Mouse (Mus musculus) liver, embryonic 12.5 days (tissue): ENCODE data around the gene Ttc7b. TPM values are rescaled to one million over a fixed set of nuclear protein-coding genes. Genes with fewer than 3 reads are reported as not detected.

Source experiments
- ATAC-seq: fragments of 200-750 bp; cut with Nextera tagmentation; 2 replicates; pipeline ENCODE4 v1.8.0; 2017; ENCODE audit warnings: moderate number of reproducible peaks, mild to moderate bottlenecking, moderate library complexity
- H3K27ac ChIP-seq: fragments of 300-500 bp; sonication (generic); 2 replicates; pipeline ENCODE4 v1.5.1; 2016; ENCODE audit warnings: mild to moderate bottlenecking
- H3K27me3 ChIP-seq: fragments of 300-500 bp; sonication (generic); replicated peaks from 2 replicates; pipeline ENCODE4 v1.6.1; 2016; ENCODE audit warnings: mild to moderate bottlenecking, moderate library complexity
- H3K36me3 ChIP-seq: fragments of 300-500 bp; sonication (generic); 2 replicates; pipeline ENCODE4 v1.6.1; 2016; ENCODE audit warnings: mild to moderate bottlenecking, moderate library complexity
- H3K4me1 ChIP-seq: fragments of 300-500 bp; sonication (generic); 2 replicates; pipeline ENCODE4 v1.6.1; 2016
- H3K4me2 ChIP-seq: fragments of 300-500 bp; sonication (generic); 2 replicates; pipeline ENCODE4 v1.6.1; 2016; ENCODE audit warnings: mild to moderate bottlenecking, moderate library complexity
- H3K4me3 ChIP-seq: fragments of 300-500 bp; sonication (generic); 2 replicates; pipeline ENCODE4 v1.5.1; 2016; ENCODE audit warnings: mild to moderate bottlenecking, moderate library complexity
- H3K9ac ChIP-seq: fragments of 300-500 bp; sonication (generic); 2 replicates; pipeline ENCODE4 v1.6.1; 2016; ENCODE audit warnings: mild to moderate bottlenecking, moderate library complexity
- H3K9me3 ChIP-seq: fragments of 300-500 bp; sonication (generic); replicated peaks from 2 replicates; pipeline ENCODE4 v1.6.1; 2016; ENCODE audit warnings: mild to moderate bottlenecking, moderate library complexity
- WGBS: fragments of 180-500 bp; shearing (Covaris S2); methylation state at CpG from one replicate; pipeline ENCODE4 v1.1.7; 2016; ENCODE audit not compliant: insufficient replicate concordance; 5-methylcytosine and 5-hydroxymethylcytosine counted together
- polyA plus RNA-seq: library from polyadenylated mRNA; unstranded; fragments of >200 nt; fragmentation: Nextera tagmentation; extraction: Ambion mirVana; gene quantifications from 2 replicates; pipeline ENCODE4 v1.2.1, GENCODE M21; 2016

Ttc7b gene
- polyA plus RNA-seq, 1 experiment from 2014 or later = 2.2 TPM

DNA sequence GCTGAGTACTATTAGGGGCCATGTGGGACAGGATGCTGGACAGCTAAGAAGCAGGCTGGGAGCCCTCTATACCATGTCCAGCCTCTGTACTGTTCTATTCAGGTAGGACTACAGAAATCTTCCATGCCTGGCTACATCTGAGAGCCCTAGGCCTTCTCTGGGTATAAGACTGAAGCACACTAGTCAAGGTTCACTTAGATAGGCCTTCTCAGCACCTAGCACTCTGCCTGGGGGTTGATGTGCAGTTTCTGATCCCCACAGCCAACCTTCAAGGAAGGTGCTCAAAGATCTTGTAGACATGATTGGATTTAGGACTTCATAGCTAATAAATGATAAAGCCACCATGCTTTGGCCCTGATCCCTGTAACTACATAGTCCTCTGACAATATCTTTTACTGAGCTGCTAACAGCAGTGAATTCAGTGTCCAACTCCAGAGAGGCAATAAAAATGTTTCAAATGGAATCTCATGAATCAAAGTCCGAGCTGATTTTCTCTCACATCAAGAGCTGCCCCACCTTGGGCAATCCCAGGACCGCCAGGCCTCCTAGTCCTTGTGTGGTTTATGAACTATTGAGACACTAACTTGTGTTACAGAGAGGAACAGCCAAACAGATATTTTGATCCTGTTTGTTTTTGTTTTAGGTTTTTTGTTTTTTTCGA, 45.8 kb downstream of the Ttc7b start:
- H3K36me3 ChIP-seq = no peaks in the 10 kb centered on the region
- no peak for ATAC-seq
- 69% methylated on average over 3 of the region's 3 CpGs for WGBS
- no peak overlapping the region for H3K9ac ChIP-seq
- no peak overlapping the region for H3K27ac ChIP-seq
- no peaks in the 10 kb centered on the region for H3K27me3 ChIP-seq
- no peak overlapping the region for H3K4me3 ChIP-seq
- no peaks in the 10 kb centered on the region for H3K9me3 ChIP-seq
- peaks cover 13% of the 10 kb centered on the region for H3K4me1 ChIP-seq
- H3K4me2 ChIP-seq = no peak overlapping the region

DNA sequence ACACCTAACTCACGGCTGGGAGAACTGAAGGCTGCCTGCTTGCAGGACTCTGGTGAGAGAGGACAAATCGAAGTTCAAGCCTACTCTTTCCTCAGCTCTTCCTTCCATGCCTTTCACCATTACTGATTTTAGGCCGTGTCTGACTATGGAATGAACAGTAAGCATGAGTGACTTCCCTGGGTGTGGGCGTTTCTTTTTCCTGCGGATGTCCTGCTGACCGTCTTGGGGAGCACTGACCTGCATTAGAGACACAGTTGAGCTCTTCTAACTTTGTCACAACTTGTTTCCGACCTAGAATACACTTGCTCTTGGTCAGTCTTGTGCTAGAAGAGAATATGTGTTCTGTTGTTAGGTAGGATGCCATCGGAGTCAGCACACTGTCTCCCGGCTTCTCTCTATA, 50.3 kb downstream of the Ttc7b start:
- Histone ChIP-seq H3K27me3 (no peaks in the 10 kb centered on the region), H3K27ac (no peak overlapping the region), H3K36me3 (peaks cover 4% of the 10 kb centered on the region), H3K9me3 (no peaks in the 10 kb centered on the region), H3K4me3 (no peak overlapping the region), H3K9ac (no peak overlapping the region), H3K4me1 (no peaks in the 10 kb centered on the region), H3K4me2 (no peak overlapping the region)
- ATAC-seq = no peak
- WGBS = 73% methylated on average over 9 of the region's 9 CpGs

DNA sequence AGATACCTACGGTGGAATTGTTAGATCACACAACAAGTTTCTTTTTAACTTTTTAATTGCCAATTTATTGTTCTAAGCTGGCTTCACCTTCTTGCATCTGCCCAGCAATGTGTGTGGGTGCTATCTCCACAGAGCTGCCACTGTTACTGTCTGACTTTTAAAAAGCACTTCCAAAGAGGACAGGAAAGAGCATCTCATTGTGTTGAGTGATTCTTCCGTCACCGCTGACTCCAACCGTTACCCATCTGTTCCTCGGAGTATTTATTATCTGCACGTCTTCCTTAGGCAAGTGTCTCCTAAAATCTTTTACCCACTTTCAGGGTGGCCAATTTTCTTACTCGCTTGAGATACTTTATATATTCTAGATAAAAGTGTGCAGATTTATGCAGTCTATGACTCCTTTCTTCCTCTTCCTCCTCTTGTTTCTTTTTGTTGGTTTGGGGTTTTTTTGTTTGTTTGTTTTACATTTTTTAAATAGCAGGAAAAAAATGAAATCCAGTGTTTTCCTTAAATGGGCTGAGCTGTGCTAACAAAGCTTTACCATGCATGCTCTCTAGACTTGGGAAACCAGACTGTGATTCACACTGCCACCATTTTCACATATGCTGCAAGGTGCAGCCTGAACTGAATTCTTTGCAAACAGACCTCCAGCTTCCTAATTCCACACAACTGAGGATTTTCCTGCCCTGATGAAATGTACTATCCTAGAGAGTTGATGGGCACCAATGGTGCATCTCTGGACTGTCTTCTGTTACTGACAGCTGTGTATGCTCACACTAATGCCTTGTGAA, 50.9 kb downstream of the Ttc7b start:
- ATAC-seq = no peak
- no peaks in the 10 kb centered on the region for H3K27me3 ChIP-seq
- no peaks in the 10 kb centered on the region for H3K4me1 ChIP-seq
- 74% methylated on average over 7 of the region's 7 CpGs for WGBS
- H3K4me2 ChIP-seq = no peak overlapping the region
- H3K4me3 ChIP-seq = no peak overlapping the region
- peaks cover 7% of the 10 kb centered on the region for H3K36me3 ChIP-seq
- H3K27ac ChIP-seq = no peak overlapping the region
- H3K9ac ChIP-seq = no peak overlapping the region
- H3K9me3 ChIP-seq = no peaks in the 10 kb centered on the region

DNA sequence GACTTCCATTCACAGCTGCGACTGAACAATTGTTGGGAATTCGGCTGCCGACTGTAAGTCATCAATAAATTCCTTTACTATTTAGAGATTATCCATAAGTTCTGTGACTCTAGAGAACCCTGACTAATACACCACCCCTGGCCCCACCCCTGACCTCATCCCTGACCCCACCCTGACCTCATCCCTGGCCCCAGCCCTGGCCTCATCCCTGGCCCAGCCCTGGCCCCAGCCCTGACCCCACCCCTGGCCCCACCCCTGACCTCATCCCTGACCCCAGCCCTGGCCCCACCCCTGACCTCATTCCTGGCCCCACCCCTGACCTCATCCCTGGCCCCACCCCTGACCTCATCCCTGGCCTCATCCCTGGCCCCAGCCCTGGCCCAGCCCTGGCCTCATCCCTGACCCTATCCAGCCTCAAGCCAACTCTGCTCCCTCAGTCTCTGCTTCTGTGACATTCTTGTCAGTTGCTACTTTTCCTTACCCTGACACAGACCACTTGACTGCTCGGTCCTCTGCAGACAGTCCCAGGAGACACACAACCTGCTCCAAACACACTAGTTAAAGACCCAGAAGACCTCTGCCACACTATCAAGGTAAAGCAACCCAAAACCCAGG, 55.4 kb downstream of the Ttc7b start:
- no peaks in the 10 kb centered on the region for H3K4me1 ChIP-seq
- H3K4me3 ChIP-seq = no peak overlapping the region
- H3K9ac ChIP-seq = no peak overlapping the region
- no peak overlapping the region for H3K4me2 ChIP-seq
- ATAC-seq = peak; percentile 63
- H3K36me3 ChIP-seq = peaks cover 7% of the 10 kb centered on the region
- H3K27ac ChIP-seq = no peak overlapping the region
- H3K27me3 ChIP-seq = no peaks in the 10 kb centered on the region
- H3K9me3 ChIP-seq = no peaks in the 10 kb centered on the region
- 70% methylated on average over 3 of the region's 4 CpGs for WGBS

DNA sequence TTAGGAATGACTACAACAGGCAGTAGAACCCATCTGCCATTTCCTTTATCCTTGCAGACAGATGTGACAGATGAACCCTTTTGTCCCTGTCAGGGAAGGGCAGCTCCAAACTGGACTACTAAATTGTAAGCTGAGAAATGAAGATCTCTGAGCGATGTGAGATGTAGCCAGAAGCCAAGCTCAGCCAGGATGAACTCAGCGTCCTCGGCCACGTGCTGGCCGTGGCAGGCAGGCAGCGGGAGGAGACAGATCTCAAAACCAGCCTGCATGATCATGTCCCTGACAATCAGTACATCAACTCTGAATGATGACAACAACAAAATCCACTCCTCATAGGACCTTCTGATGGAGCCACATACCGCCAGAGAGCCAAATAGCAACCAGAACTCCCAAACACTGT, 62.9 kb downstream of the Ttc7b start:
- Histone ChIP-seq H3K9ac (no peak overlapping the region), H3K27me3 (no peaks in the 10 kb centered on the region), H3K4me2 (no peak overlapping the region), H3K36me3 (no peaks in the 10 kb centered on the region), H3K4me3 (no peak overlapping the region), H3K9me3 (no peaks in the 10 kb centered on the region), H3K4me1 (no peaks in the 10 kb centered on the region), H3K27ac (no peak overlapping the region)
- WGBS = 86% methylated on average over 7 of the region's 7 CpGs
- no peak for ATAC-seq

DNA sequence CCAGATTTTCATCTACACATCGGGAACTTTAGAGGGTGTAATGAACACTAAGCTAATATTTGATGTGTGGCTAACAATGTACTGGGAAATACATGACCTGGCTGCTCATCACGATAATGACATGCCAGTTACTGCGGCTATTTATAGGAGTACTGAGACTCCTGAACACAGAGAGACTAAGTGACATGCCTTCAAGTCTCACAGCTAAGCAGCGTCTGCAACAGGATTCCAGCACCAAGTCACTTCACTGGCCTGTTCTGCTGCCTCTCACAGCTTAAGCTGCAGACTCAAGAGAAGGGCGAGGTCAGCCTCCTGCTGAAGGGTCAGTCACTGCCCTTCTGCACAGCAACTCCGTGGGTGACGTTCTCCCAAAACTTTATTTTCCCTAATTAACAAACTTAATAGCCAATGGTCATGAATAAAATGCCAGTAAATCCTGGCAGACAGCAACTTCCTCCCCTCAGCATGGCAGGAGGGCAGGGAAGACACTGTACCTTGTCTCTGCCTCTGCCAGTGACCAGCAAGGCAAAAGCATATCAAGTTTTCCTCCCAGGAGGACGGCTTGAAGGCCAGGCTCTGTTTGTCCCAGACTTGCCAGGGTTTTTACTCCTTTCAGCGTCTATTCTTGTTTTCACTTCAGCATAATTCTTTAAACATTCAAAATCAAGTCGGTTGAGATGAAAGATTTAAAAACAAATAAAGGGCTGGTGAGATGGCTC, 64.2 kb downstream of the Ttc7b start:
- H3K4me3 ChIP-seq = no peak overlapping the region
- 66% methylated on average over 10 of the region's 10 CpGs for WGBS
- no peaks in the 10 kb centered on the region for H3K36me3 ChIP-seq
- no peaks in the 10 kb centered on the region for H3K27me3 ChIP-seq
- ATAC-seq = no peak
- H3K27ac ChIP-seq = no peak overlapping the region
- no peak overlapping the region for H3K9ac ChIP-seq
- no peaks in the 10 kb centered on the region for H3K4me1 ChIP-seq
- no peaks in the 10 kb centered on the region for H3K9me3 ChIP-seq
- H3K4me2 ChIP-seq = no peak overlapping the region

DNA sequence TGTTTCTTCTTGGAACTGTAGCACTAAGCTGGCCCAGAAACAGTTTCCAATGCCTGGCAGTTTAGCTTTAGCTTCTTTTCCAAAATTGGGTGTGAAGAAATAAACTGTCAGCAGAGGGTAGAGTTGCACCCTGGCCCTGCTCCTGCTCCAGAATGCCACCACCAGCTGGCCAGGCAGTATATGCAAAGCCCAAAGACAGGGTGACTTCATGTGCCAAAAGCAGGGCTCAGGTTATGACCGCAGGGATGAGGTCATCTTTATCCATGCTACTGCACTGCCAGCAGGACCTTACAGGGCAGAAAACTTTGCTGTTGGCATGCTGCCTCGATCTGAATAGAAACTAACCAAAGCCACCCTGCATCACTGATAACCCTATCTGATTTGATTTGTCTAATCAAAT, 65.2 kb downstream of the Ttc7b start:
- ATAC-seq = no peak
- Histone ChIP-seq H3K4me3 (no peak overlapping the region), H3K36me3 (no peaks in the 10 kb centered on the region), H3K9me3 (no peaks in the 10 kb centered on the region), H3K9ac (no peak overlapping the region), H3K4me2 (no peak overlapping the region), H3K4me1 (no peaks in the 10 kb centered on the region), H3K27ac (no peak overlapping the region), H3K27me3 (no peaks in the 10 kb centered on the region)
- 67% methylated on average over 2 of the region's 2 CpGs for WGBS

DNA sequence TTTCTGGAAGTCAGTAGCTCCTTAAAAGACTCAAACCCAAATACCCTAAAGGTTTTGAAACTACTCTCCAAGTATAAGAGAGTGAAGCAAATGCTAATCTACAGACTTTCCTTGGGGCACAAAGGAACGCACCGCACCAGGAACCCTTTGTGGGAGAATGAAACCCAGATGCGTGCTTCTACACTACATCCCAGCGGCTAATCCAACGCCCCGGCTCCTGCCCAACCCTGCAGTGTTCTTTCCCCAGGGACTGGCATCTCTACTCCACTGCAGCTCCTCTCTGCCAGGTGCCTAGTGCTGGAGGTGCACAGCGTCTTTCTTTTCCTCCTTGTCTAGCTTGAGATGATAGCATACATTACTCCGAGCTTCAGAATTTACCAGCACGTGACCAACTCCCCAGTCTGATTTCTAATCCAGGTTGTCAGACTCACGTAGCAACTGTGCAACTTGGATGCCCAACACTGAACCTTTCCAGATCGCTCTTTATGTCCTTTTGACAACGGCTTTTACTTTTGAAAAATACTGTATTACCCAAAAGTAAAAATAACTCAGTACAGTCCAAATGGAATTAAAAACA, 72.8 kb downstream of the Ttc7b start:
- Histone ChIP-seq H3K27me3 (no peaks in the 10 kb centered on the region), H3K4me2 (no peak overlapping the region), H3K4me1 (no peaks in the 10 kb centered on the region), H3K27ac (no peak overlapping the region), H3K9ac (no peak overlapping the region), H3K9me3 (no peaks in the 10 kb centered on the region), H3K36me3 (0 out of 2 replicates have a peak, but pooled peaks cover 3% of the 10 kb centered on the region), H3K4me3 (no peak overlapping the region)
- no peak for ATAC-seq
- 80% methylated on average over 12 of the region's 12 CpGs for WGBS

DNA sequence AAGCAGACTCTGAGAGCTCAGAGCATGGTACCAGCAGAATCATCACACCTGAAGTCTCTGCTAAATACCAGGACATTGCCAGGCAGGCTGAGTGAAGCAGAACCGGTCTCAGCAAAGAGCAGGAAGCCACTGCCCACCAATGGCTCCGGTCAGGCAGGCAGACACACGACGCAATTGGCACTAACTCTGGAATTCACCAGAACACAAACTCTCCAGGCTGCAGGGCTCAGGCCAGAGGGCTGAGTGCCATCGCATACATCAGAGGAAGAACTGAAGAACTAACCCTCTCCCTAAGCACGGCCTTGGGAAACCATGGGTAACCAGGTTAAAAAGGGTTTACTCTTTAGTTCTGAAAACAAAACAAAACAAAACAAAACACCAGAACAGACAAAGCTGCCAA, 73.5 kb downstream of the Ttc7b start:
- ATAC-seq = no peak
- WGBS = 76% methylated on average over 6 of the region's 6 CpGs
- Histone ChIP-seq H3K27me3 (no peaks in the 10 kb centered on the region), H3K36me3 (0 out of 2 replicates have a peak, but pooled peaks cover 3% of the 10 kb centered on the region), H3K4me3 (no peak overlapping the region), H3K27ac (no peak overlapping the region), H3K4me2 (no peak overlapping the region), H3K9me3 (no peaks in the 10 kb centered on the region), H3K4me1 (no peaks in the 10 kb centered on the region), H3K9ac (no peak overlapping the region)

DNA sequence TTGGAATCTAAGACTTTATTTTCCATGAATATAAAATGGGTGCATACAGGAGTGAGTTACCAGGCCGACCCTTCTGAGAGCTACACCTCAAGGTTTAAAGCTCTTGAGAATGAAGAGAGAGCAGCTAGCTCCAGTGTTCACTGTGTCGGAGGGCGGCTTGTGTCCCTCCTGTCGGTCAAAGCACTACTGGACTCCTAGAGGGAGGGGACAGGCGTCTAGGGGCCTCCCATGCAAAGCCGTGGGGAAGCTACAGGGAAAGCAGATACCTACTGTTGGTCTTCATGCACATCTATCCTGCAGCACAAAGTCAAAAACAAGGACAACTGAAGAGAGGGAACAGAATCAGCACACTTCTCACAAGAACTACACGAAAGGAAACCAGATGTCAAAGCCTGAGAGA, 74.9 kb downstream of the Ttc7b start:
- Histone ChIP-seq H3K27me3 (no peaks in the 10 kb centered on the region), H3K4me2 (no peak overlapping the region), H3K36me3 (0 out of 2 replicates have a peak, but pooled peaks cover 3% of the 10 kb centered on the region), H3K27ac (no peak overlapping the region), H3K9ac (no peak overlapping the region), H3K9me3 (no peaks in the 10 kb centered on the region), H3K4me1 (no peaks in the 10 kb centered on the region), H3K4me3 (no peak overlapping the region)
- 74% methylated on average over 7 of the region's 7 CpGs for WGBS
- no peak for ATAC-seq

DNA sequence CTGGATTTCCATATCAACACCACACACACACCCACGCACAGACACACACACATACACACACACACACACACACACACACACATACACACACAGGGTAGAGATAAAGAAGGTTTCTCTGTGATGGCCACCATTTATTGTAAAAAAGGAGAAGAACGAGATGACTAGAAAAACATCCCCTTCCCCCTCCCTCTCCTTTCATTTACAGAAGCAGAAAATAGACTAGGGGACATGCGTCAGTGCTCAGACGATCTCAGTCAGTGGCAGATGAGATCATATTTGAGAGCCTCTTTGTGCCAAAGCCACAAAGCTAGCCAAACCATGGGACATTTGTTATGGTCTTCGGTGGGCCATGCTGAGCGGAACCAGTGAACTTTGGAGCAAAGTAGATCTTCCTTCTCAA, 75.4 kb downstream of the Ttc7b start:
- ATAC-seq = no peak
- Histone ChIP-seq H3K36me3 (0 out of 2 replicates have a peak, but pooled peaks cover 3% of the 10 kb centered on the region), H3K27me3 (no peaks in the 10 kb centered on the region), H3K9ac (no peak overlapping the region), H3K4me3 (no peak overlapping the region), H3K9me3 (no peaks in the 10 kb centered on the region), H3K4me1 (no peaks in the 10 kb centered on the region), H3K4me2 (no peak overlapping the region), H3K27ac (no peak overlapping the region)
- WGBS = 65% methylated on average over 6 of the region's 6 CpGs
